Mouse (Mus musculus) Patski (cell line): ENCODE measurements around the gene Sept9. TPM values are rescaled to one million over a fixed set of nuclear protein-coding genes. Genes with fewer than 3 reads are reported as not detected.

Experiments
- ATAC-seq: fragments of 100-300 bp; one replicate; pipeline ENCODE4 v1.8.0; 2021
- CTCF ChIA-PET: fragments of 350-600 bp; sonication (Branson Sonifier 250); formaldehyde crosslinking; loops from one replicate; lab custom pipeline; 2022; ENCODE audit warnings: inconsistent platforms; lab: Charles Lee
- POLR2A ChIA-PET: fragments of 350-600 bp; sonication (Branson Sonifier 250); formaldehyde crosslinking; loops from one replicate; lab custom pipeline; 2022; ENCODE audit warnings: antibody characterized with exemption, inconsistent platforms; lab: Charles Lee
- DNase-seq: peaks from one replicate; pipeline ENCODE4 v3.0.0-alpha.2; 2011; ENCODE audit warnings: low read depth, low spot score
- H3K27me3 ChIP-seq: fragments of 371-371 bp; one replicate; pipeline ENCODE4 v1.5.1; 2021
- CTCF ChIP-seq: fragments of 100-300 bp; IDR thresholded peaks from one replicate; pipeline ENCODE4 v1.5.1; 2021
- in situ Hi-C: fragments of 300-500 bp; cut with MboI; formaldehyde crosslinking; loops from 3 replicates; pipeline ENCODE4 v1.11.1; 2018; ENCODE audit warnings: low pct_unique_long_range_greater_than_20kb, mixed read lengths
- polyA plus RNA-seq: library from polyadenylated mRNA; unstranded; gene quantifications from one replicate; pipeline ENCODE4 v1.2.3, GENCODE M21; 2021

Sept9 gene
- polyA plus RNA-seq, 1 experiment from 2014 or later = 87.6 TPM

- no peak for TF ChIP-seq CTCF
- ChIA-PET POLR2A (interaction anchor here (0.6 to 1.9 kb wide), 4 partner anchors 11 to 279 kb away, joined by 3 to 11 read pairs (median 4); no protein-coding TSS in a partner anchor), CTCF (interaction anchor here (1.0 to 8.3 kb wide), 9 partner anchors 11 to 75 kb away, joined by 3 to 54 read pairs (median 12); no protein-coding TSS in a partner anchor)
- H3K27me3 ChIP-seq = no peaks in the 10 kb centered on the region
- ATAC-seq (no peak), DNase-seq (no peak)
- in situ Hi-C loops = loop anchor here (5.0 kb wide), 3 partner anchors 43 to 77 kb away; no protein-coding TSS in a partner anchor
Measured at GRCm38 (mm10) chr11:117314026-117314425, 114.6 kb downstream of the Sept9 start.

- ChIA-PET CTCF (interaction anchor here (1.0 to 8.3 kb wide), 4 partner anchors 16 to 43 kb away, joined by 3 to 54 read pairs (median 3); no protein-coding TSS in a partner anchor), POLR2A (interaction anchor here (0.6 kb wide), 1 partner anchor 279 kb away, joined by 4 read pairs; no protein-coding TSS in a partner anchor)
- ATAC-seq (no peak), DNase-seq (no peak)
- in situ Hi-C loops = loop anchor here (5.0 kb wide), 3 partner anchors 43 to 77 kb away; no protein-coding TSS in a partner anchor
- no peak for TF ChIP-seq CTCF
- H3K27me3 ChIP-seq = no peaks in the 10 kb centered on the region
Measured at GRCm38 (mm10) chr11:117314520-117314919, 115.1 kb downstream of the Sept9 start.

- in situ Hi-C loops = no loop called here
- ATAC-seq (peak; percentile 44), DNase-seq (no peak)
- H3K27me3 ChIP-seq = no peaks in the 10 kb centered on the region
- CTCF ChIA-PET = interaction anchor here (0.7 to 8.3 kb wide), 6 partner anchors 14 to 68 kb away, joined by 3 to 54 read pairs (median 3); no protein-coding TSS in a partner anchor
- POLR2A ChIA-PET = interaction anchor here (0.9 kb wide), 1 partner anchor 19 kb away, joined by 3 read pairs; no protein-coding TSS in a partner anchor
- no peak for TF ChIP-seq CTCF
Measured at GRCm38 (mm10) chr11:117315309-117315708, 115.8 kb downstream of the Sept9 start.

- H3K27me3 ChIP-seq = no peaks in the 10 kb centered on the region
- CTCF ChIA-PET = interaction anchor here (1.1 to 8.3 kb wide), 2 partner anchors 41 to 78 kb away, joined by 3 to 54 read pairs; no protein-coding TSS in a partner anchor
- DNase-seq (no peak), ATAC-seq (no peak)
- in situ Hi-C loops = no loop called here
- no peak for TF ChIP-seq CTCF
- POLR2A ChIA-PET = no interaction called here
Measured at GRCm38 (mm10) chr11:117316441-117317331, 117.2 kb downstream of the Sept9 start.

- in situ Hi-C loops = no loop called here
- POLR2A ChIA-PET = interaction anchor here (0.5 kb wide), 1 partner anchor 14 kb away, joined by 3 read pairs; no protein-coding TSS in a partner anchor
- H3K27me3 ChIP-seq = no peaks in the 10 kb centered on the region
- DNase-seq = no peak
- no peak for TF ChIP-seq CTCF
- ATAC-seq = no peak
- CTCF ChIA-PET = interaction anchor here (1.1 to 8.3 kb wide), 2 partner anchors 40 to 79 kb away, joined by 3 to 54 read pairs; no protein-coding TSS in a partner anchor
Measured at GRCm38 (mm10) chr11:117317429-117318101, 118.1 kb downstream of the Sept9 start.

- ChIA-PET POLR2A (interaction anchor here (0.5 kb wide), 1 partner anchor 15 kb away, joined by 3 read pairs; no protein-coding TSS in a partner anchor), CTCF (interaction anchor here (1.1 kb wide), 1 partner anchor 80 kb away, joined by 3 read pairs; no protein-coding TSS in a partner anchor)
- DNase-seq (no peak), ATAC-seq (no peak)
- H3K27me3 ChIP-seq = no peaks in the 10 kb centered on the region
- TF ChIP-seq CTCF = no peak
- in situ Hi-C loops = no loop called here
Measured at GRCm38 (mm10) chr11:117318202-117318601, 118.7 kb downstream of the Sept9 start.

- DNase-seq (no peak), ATAC-seq (peak; percentile 18)
- H3K27me3 ChIP-seq = no peaks in the 10 kb centered on the region
- TF ChIP-seq CTCF = no peak
- in situ Hi-C loops = no loop called here
- ChIA-PET POLR2A (interaction anchor here (0.6 to 0.7 kb wide), 2 partner anchors 8 to 70 kb away, joined by 3 to 6 read pairs; no protein-coding TSS in a partner anchor), CTCF (interaction anchor here (1.1 kb wide), 1 partner anchor 16 kb away, joined by 3 read pairs; no protein-coding TSS in a partner anchor)
Measured at GRCm38 (mm10) chr11:117318731-117319542, 119.5 kb downstream of the Sept9 start.

GRCm38 (mm10) chr11:117319543-117320335 lies 120.3 kb downstream of the Sept9 start:
- ChIA-PET CTCF (interaction anchor here (1.1 kb wide), 2 partner anchors 13 to 15 kb away, joined by 3 to 4 read pairs; no protein-coding TSS in a partner anchor), POLR2A (interaction anchor here (0.6 to 0.7 kb wide), 2 partner anchors 8 to 71 kb away, joined by 3 to 6 read pairs; no protein-coding TSS in a partner anchor)
- no peak for ATAC-seq
- in situ Hi-C loops = no loop called here
- no peaks in the 10 kb centered on the region for H3K27me3 ChIP-seq
- no peak for DNase-seq
- TF ChIP-seq CTCF = no peak
